Mouse (Mus musculus) inflammation-experienced regulatory T-cells, adult 16 weeks (primary cell): Measurements from ENCODE around the gene St8sia6. TPM values are rescaled to one million over a fixed set of nuclear protein-coding genes. Genes with fewer than 3 reads are reported as not detected.

ENCODE experiments used
- polyA plus RNA-seq: library from polyadenylated mRNA; unstranded; fragments of 100-300 nt; shearing (Covaris generic); gene quantifications from one replicate; pipeline ENCODE4 v1.2.1, GENCODE M21; 2017

The St8sia6 gene
- 11.9 TPM for polyA plus RNA-seq

GRCm38 (mm10) chr2:13793969-13794363 is at the start of gene St8sia6:
St8sia6 (minus strand) TSS chr2:13794064.

Other genes with a start within 250 kb of the St8sia6 start
- 14.2 TPM for gene Trdmt1, start 249.4 kb downstream of the St8sia6 start, polyA plus RNA-seq
- gene Vim, start 220.1 kb downstream of the St8sia6 start, polyA plus RNA-seq, result 448 TPM